Mouse (Mus musculus): ENCODE measurements around the gene Nfil3.

GRCm38 (mm10) chr13:52970876-52971275 is 10.0 kb downstream of the Nfil3 start:
- TF ChIP-seq POLR2A (IDR thresholded peaks at IDR 0.05; ENCODE audit: low read depth, low read length) (no peak), CTCF (IDR thresholded peaks at IDR 0.05; ENCODE audit: borderline replicate concordance, insufficient read depth, low read length) (no peak)
